Mouse (Mus musculus) limb, embryonic 14.5 days (tissue): ENCODE results near the gene Unc119b. TPM values are rescaled to one million over a fixed set of nuclear protein-coding genes. Genes with fewer than 3 reads are reported as not detected.

Experiments
- ATAC-seq: fragments of 200-750 bp; cut with Nextera tagmentation; 2 replicates; pipeline ENCODE4 v1.8.0; 2017; ENCODE audit warnings: low read depth, moderate number of reproducible peaks, moderate TSS enrichment; ENCODE audit not compliant: low FRiP score
- DNase-seq: peaks from one replicate; pipeline ENCODE4 v3.0.0-alpha.2; 2015; ENCODE audit warnings: low spot score
- H3K27ac ChIP-seq: fragments of 300-500 bp; sonication (generic); replicated peaks from 2 replicates; pipeline ENCODE4 v1.5.1; 2014; ENCODE audit warnings: low read depth, mild to moderate bottlenecking, low read length, moderate library complexity, mixed read lengths
- H3K27me3 ChIP-seq: fragments of 300-500 bp; sonication (generic); 2 replicates; pipeline ENCODE4 v1.6.1; 2014; ENCODE audit warnings: low read length, mixed read lengths; ENCODE audit not compliant: control insufficient read depth, insufficient read depth
- H3K36me3 ChIP-seq: fragments of 300-500 bp; sonication (generic); 2 replicates; pipeline ENCODE4 v1.6.1; 2014; ENCODE audit warnings: mild to moderate bottlenecking, low read length, moderate library complexity, mixed read lengths; ENCODE audit not compliant: control insufficient read depth, insufficient read depth
- H3K4me1 ChIP-seq: fragments of 300-500 bp; sonication (generic); 2 replicates; pipeline ENCODE4 v1.6.1; 2014; ENCODE audit warnings: antibody characterized with exemption, low read length, mixed read lengths; ENCODE audit not compliant: control insufficient read depth, insufficient read depth
- H3K4me2 ChIP-seq: fragments of 300-500 bp; sonication (generic); replicated peaks from 2 replicates; pipeline ENCODE4 v1.6.1; 2014; ENCODE audit warnings: low read depth, mild to moderate bottlenecking, low read length, moderate library complexity; ENCODE audit not compliant: severe bottlenecking
- H3K4me3 ChIP-seq: fragments of 300-500 bp; sonication (generic); replicated peaks from 2 replicates; pipeline ENCODE4 v1.5.1; 2014; ENCODE audit warnings: low read length
- H3K9ac ChIP-seq: fragments of 300-500 bp; sonication (generic); 2 replicates; pipeline ENCODE4 v1.6.1; 2014; ENCODE audit warnings: mild to moderate bottlenecking, low read depth, low read length, moderate library complexity; ENCODE audit not compliant: severe bottlenecking
- H3K9me3 ChIP-seq: fragments of 300-500 bp; sonication (generic); 2 replicates; pipeline ENCODE4 v1.6.1; 2016; ENCODE audit warnings: low read length; ENCODE audit not compliant: control insufficient read depth
- POLR2A ChIP-seq: fragments of 200-500 bp; IDR thresholded peaks from 2 replicates; pipeline ENCODE4 v1.8.0; 2012; ENCODE audit warnings: inconsistent platforms, mild to moderate bottlenecking, moderate library complexity, borderline replicate concordance; ENCODE audit not compliant: insufficient read depth, insufficient read length; ENCODE audit errors: extremely low read depth
- WGBS: fragments of 180-500 bp; shearing (Covaris S2); extraction: QIAGEN DNeasy Blood & Tissue Kit; methylation state at CpG from one replicate; pipeline ENCODE4 v1.1.7; 2014; 5-methylcytosine and 5-hydroxymethylcytosine counted together
- polyA plus RNA-seq, 2 experiments: library from polyadenylated mRNA; depleted of rRNA in 1 of 2; stranded (reverse) in 1 of 2; unstranded in 1 of 2; fragments of >200 nt; fragmentation: Nextera tagmentation in 1 of 2; extraction: Ambion mirVana in 1 of 2; gene quantifications; 2 replicates each; pipeline versions ENCODE4 v1.2.1 to v1.2.3; 2012 to 2014

Unc119b gene
- polyA plus RNA-seq, 2 experiments: 38.4 to 44.3 TPM

DNA sequence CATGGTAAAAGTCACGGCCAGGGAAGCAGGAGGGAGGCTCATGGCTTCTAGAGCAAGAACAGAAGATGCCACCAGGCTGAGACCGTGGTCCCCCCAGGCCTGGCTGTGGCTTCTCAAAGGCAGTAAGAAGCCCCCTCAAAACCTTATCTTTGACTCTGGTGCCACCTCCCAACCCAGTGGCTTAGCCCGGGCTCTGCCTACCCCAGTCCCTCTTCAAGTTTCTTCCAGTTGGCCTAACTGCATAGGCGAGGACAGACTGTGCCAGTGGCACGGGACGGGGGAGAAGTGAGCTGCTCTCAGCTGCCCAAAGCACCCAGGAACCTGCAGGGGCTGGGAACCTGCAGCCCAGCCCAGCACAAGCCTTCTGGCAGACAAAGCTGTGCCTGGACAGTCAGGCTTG, 10.1 kb downstream of the Unc119b start:
- no peak overlapping the region for H3K4me2 ChIP-seq
- H3K27ac ChIP-seq: no peak overlapping the region
- no peak for TF ChIP-seq POLR2A
- peaks cover 5% of the 10 kb centered on the region; the same call in 1 of the 2 replicates for H3K4me1 ChIP-seq
- ATAC-seq (no peak), DNase-seq (no peak)
- no peak overlapping the region for H3K4me3 ChIP-seq
- H3K9me3 ChIP-seq: no peaks in the 10 kb centered on the region
- 93% methylated on average over 6 of the region's 6 CpGs for WGBS
- peaks cover 70% of the 10 kb centered on the region for H3K36me3 ChIP-seq
- no peaks in the 10 kb centered on the region for H3K27me3 ChIP-seq
- no peak overlapping the region for H3K9ac ChIP-seq

GRCm38 (mm10) chr5:115120978-115121377, 13.8 kb downstream of the Unc119b start:
- Histone ChIP-seq H3K36me3 (peaks cover 48% of the 10 kb centered on the region), H3K27ac (no peak overlapping the region), H3K4me3 (no peak overlapping the region), H3K27me3 (no peaks in the 10 kb centered on the region), H3K4me1 (peaks cover 5% of the 10 kb centered on the region; the same call in 1 of the 2 replicates), H3K4me2 (no peak overlapping the region), H3K9ac (no peak overlapping the region), H3K9me3 (no peaks in the 10 kb centered on the region)
- no peak for TF ChIP-seq POLR2A
- ATAC-seq: no peak
- DNase-seq: no peak
- WGBS: 59% methylated on average over 5 of the region's 5 CpGs

GRCm38 (mm10) chr5:115118961-115119570, 15.7 kb downstream of the Unc119b start, which contains the start of gene Acads:
Gene Acads (minus strand): TSS chr5:115119346.
- peak; percentile 64 for DNase-seq
- H3K9me3 ChIP-seq: no peaks in the 10 kb centered on the region
- 3% methylated on average over 39 of the region's 39 CpGs for WGBS
- H3K9ac ChIP-seq: peak within 1 kb of the TSS; percentile 68
- 0 out of 2 replicates have a peak within 1 kb of the TSS, but pooled peaks have one; percentile 28 for H3K27ac ChIP-seq
- no peaks in the 10 kb centered on the region for H3K27me3 ChIP-seq
- H3K4me3 ChIP-seq: peak within 1 kb of the TSS; percentile 53
- H3K4me2 ChIP-seq: peak within 1 kb of the TSS; percentile 58
- no peak for TF ChIP-seq POLR2A
- H3K4me1 ChIP-seq: no peaks in the 10 kb centered on the region
- peak; percentile 94 for ATAC-seq
- H3K36me3 ChIP-seq: peaks cover 35% of the 10 kb centered on the region

- Histone ChIP-seq H3K4me3 (no peak overlapping the region), H3K36me3 (peaks cover 34% of the 10 kb centered on the region), H3K27ac (no peak overlapping the region), H3K9me3 (no peaks in the 10 kb centered on the region), H3K9ac (no peak overlapping the region), H3K27me3 (no peaks in the 10 kb centered on the region), H3K4me1 (no peaks in the 10 kb centered on the region), H3K4me2 (no peak overlapping the region)
- no peak for DNase-seq
- WGBS: 94% methylated on average over 13 of the region's 13 CpGs
- no peak for ATAC-seq
- TF ChIP-seq POLR2A: no peak
Observed at GRCm38 (mm10) chr5:115117467-115117866, 17.3 kb downstream of the Unc119b start.

DNA sequence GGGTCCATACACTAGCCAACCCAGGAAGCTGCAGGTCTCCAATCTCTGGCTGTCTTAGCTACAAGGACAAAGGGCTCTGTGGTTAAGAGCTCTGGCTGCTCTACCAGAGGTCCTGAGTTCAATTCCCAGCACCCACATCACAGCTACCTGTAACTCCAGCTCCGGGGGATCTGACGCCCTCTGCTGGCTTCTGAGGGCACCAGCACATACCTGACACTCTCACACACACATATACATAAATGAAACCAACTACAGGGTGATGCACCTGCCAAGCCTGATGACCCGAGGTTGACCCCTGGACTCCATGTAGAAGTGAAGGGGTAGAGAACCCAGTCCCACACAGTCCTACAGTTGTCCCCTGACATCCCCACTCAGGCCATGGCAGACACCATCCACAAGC, 18.3 kb downstream of the Unc119b start:
- H3K4me2 ChIP-seq: no peak overlapping the region
- no peaks in the 10 kb centered on the region for H3K27me3 ChIP-seq
- H3K4me3 ChIP-seq: no peak overlapping the region
- 90% methylated on average over 3 of the region's 3 CpGs for WGBS
- no peak overlapping the region for H3K9ac ChIP-seq
- H3K36me3 ChIP-seq: peaks cover 34% of the 10 kb centered on the region
- no peaks in the 10 kb centered on the region for H3K9me3 ChIP-seq
- no peak for ATAC-seq
- no peak for TF ChIP-seq POLR2A
- no peaks in the 10 kb centered on the region for H3K4me1 ChIP-seq
- no peak for DNase-seq
- H3K27ac ChIP-seq: no peak overlapping the region
